Mouse (Mus musculus): ENCODE results near the gene Ptpdc1.

The Ptpdc1 gene

DNA sequence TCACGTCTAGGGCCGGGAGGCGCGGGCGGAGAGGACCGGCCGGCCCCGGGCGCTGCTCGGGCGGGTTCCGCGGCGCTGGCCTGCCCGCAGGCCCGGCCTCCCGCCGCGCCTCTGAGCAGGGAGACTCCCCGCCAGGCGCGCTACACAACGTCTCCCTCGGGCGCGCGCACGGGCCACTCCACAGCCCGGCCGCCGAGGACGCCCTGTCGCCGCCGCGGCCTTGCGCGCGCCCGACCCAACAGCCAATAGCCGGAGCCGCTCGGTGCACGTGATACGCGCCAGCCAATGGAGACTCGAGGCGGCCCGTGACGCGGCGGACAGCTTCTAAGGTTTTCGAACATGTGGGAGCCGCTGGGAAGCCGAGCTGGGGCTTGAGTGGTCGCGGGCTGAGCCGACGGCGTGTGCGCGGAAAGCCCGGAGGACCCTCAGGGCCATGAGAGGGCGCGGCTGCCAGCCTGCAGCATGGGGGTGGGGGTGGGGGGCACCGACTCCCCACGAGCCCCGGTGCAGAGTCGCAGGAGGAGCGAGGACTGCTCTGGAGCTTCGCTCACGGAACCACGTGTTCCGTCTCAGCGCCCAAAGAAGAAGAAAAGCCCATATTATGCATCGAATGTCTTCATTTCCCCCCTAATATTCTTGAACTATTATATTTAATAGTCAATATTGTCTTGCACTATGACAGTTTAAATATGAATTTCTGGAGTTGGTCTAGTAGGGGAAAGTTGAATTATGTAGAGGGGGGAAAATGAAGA is at the start of gene Ptpdc1:
TSS of gene Ptpdc1 (minus strand) at position 232 of the 752 bp plus-strand sequence.
- DNase-seq (ENCODE audit: low read depth, low spot score), result peak; percentile 91

- DNase-seq (ENCODE audit: low read depth, low spot score), result no peak
Observed at GRCm38 (mm10) chr13:48674609-48675008, 49.1 kb upstream of the Ptpdc1 start.

DNA sequence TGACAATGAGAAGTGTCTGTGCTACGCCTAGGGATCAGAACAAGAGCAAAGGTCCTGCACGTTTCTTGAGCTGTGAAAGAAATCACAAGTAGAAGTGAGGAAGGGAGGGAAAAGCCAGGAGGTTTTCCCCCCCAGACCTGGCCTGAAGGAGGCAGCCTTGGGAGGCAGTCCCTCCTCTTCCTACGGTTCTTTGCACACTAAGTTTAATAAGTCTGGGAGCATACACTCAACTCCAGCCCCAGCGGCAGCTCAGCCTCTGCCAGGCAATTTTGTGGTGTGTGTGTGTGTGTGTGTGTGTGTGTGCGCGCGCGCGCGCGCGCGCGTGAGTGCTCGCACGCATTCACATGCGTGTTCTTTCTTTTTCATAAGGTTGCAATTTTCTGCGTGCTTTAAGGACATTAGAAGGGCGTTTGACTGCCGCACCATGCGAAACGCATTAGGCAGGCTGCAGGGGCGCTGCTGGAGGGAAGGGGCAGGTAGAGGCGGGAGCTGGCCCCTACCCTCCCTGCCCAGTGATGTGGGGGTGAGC is 46.9 kb upstream of the Ptpdc1 start:
- DNase-seq (ENCODE audit: low read depth, low spot score), result no peak

GRCm38 (mm10) chr13:48668976-48669534 is 43.6 kb upstream of the Ptpdc1 start:
- no peak for DNase-seq (ENCODE audit: low read depth, low spot score)

- no peak for DNase-seq (ENCODE audit: low read depth, low spot score)
Observed at GRCm38 (mm10) chr13:48668091-48668975, 42.9 kb upstream of the Ptpdc1 start.

DNA sequence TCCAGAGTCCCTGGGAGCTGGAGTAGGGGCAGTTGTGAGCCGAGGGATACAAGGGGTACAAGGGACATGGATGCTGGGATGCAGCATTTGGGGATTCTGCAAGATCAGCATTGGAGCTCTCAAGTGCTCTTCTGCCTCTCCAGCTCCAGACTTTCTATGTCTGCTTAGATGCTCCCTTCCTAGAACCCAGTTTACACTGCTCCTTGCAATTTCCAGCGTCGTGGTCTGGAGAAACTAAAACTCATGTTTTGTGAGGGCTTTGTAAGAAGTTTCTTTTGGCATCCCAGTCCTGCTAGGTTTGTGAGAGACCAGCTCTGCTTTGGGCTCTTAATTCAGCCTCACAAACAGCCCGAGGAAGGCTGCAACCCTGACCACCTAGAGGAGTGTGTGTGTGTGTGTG is 42.0 kb upstream of the Ptpdc1 start:
- DNase-seq (ENCODE audit: low read depth, low spot score), result no peak

DNA sequence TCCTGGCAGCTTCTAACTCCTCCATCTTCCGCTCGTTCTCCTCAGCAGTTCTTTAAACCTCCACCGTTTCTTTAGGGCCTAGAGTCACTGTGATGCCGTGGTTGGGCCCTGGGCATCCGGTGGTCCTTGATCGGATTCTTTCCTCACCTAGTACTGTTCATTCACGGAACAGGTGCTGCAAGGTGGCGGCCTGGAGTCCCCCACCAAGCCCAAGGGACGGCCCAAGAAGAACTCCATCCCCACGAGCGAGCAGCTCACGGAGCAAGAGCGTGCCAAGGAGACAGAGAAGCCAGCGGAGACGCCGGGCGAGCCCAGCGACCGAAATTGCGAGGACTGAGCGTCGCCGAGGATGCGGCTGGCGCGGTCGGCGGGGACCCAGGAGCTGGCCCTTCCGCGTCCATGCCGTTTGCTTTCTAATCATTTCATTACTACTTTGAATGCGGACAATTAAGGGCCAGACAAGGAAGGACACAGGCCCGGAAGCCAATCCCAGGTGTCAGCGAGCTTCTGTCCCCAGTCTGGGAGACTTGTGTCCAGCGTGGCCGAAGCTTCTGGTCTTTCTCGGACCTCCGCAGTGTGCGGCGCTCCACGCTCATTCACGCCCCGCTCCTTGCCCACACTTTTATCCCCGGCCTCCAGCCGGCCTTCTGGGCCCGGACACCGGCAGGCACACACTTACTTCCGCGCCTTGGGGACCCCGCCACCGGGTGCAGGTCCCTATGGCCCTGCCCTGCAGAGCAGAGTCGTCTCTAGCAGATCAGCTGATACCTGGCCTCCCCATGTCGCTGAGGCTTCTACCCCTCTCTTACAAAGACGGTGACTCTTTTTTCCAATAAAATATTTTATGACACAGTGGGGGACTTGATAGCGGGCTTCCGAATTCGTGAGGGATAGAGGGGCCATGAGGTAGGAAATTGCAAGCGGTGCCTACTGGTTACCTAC is 40.5 kb upstream of the Ptpdc1 start:
- DNase-seq (ENCODE audit: low read depth, low spot score), result no peak

- DNase-seq (ENCODE audit: low read depth, low spot score), result no peak
Observed at GRCm38 (mm10) chr13:48664916-48665655, 39.6 kb upstream of the Ptpdc1 start.

GRCm38 (mm10) chr13:48663988-48664339 is 38.5 kb upstream of the Ptpdc1 start:
- DNase-seq (ENCODE audit: low read depth, low spot score), result no peak

DNA sequence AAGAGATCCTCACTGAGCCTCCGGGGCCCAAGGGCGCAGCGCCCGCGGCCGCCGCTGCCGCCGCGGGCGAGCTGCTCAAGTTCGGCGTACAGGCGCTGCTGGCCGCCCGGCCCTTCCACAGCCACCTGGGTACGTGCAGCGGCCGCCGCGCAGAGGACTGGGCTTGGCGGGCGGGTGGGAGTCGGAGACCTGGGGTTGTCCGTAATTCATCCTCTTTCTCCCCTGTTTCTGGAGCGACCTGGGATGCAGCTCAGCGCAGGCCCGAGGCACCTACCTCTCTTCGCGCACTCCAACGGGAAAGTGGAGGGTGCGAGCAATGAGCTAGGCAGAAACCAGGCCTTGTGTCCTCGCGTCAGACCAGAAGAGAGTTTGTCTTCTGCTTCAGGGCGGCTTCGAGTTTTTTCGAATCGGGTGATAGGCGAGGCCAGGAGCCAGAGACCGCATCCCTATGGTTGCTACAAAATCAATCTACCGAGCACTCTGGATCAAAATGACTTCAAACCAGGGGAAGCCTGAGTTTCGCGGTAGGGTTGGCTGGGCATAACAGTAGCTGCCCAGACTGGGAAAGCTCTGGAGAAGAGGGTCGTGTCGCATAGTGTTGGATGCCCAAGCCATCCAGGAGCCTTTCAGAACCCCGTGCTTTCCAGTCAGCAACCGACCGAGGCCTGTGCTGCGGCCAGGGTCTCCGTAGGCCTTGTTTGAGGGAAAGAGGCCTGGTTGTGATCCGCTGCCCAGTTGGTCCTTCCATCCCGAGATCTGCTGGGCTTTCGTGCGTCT is 37.9 kb upstream of the Ptpdc1 start:
- DNase-seq (ENCODE audit: low read depth, low spot score), result peak; percentile 32

GRCm38 (mm10) chr13:48662431-48663143 is 37.1 kb upstream of the Ptpdc1 start, which contains the start of gene Barx1:
Gene Barx1, plus strand, starts transcription at chr13:48662998.
- no peak for DNase-seq (ENCODE audit: low read depth, low spot score)

GRCm38 (mm10) chr13:48661561-48661960 is 36.1 kb upstream of the Ptpdc1 start:
- no peak for DNase-seq (ENCODE audit: low read depth, low spot score)

DNA sequence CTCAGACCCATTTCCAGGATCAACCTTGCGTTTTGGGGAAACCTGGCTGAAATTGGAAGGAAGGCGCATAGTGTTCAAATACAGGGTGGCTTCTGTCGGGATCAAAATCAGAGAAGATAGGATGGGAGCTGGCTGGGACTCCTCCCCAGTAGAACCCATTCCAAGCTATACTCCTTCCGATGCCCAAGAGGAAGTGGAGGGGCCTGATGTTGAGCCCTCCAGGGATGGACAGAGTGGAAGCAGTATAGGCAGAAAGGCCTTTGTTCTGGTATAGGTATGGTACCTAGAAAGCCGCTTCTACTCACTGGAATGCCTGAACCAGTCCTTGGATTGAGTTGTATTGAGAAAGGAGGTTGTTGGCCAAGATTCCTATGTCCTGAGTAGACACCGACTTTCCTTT is 35.3 kb upstream of the Ptpdc1 start:
- DNase-seq (ENCODE audit: low read depth, low spot score), result no peak

DNA sequence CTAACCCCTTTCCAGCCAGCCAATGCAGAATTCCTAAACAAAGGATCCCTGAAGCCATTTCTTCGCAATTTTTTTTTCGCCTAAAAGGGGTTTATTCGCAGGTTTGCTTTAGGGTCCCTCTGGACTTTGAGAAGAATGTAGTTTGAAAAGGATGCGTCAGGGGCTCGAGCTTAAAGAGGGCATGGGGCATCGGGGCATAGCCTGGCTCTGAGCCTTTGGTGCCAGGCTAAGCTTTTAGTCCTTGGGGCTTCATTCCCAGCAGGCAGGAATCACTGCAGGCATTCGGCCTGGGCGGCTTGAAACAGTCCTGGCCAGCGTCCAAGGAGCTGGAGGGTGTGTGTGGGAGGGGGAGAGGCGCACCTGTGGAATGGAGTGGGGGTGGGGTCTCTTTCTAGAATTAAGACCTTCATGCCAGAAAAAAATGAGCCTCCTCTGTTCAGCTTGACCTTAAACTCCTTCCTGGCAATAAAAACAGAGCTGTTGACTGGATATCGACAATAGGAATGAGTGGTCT is 34.8 kb upstream of the Ptpdc1 start:
- DNase-seq (ENCODE audit: low read depth, low spot score), result peak; percentile 40

DNA sequence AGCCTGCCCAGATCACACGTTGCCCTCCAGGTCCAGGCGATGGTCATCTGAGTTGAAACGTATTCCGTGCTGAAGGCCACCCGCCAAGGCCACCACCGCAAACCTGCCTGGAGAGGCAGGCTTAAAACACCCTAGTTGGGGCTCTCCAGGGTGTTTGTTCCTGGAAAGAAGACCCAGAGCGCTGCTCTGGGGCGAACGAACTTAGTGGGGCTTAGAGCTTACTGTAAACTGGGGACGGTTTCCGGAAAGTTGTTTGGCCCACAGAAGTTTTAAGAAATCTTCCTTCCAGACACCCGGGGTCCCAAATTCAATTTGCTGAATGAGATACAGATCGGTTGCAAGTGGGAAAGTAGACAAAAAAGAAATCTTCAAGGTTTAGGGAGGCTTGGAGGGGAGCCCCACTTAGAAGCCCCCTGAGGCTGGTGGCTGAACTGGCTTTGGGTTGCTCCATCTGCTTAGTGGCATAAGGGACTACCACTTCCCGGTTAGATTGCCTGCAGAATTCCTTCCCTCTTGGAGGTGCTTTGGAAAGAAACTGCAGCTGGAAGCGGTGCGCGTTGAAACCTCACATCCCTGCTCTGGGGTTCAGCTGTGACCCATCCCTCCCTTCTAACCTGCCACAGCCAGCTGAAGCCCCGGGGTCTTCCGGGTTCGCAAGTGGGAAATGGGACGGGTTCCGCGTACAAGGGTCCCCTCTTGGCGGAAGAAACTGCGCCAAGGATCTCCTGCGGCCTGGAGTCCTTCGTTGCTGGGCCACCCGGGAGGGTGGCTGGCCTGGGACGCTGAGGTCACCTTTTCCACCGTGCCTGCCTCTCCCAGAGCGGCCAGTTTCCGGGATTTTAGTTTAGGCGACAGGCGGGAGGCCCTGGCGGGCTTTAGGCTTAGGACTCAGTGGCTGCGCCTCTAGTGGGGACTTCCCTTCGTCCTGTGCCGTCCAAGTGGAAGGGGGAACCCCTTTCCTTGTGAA is 34.1 kb upstream of the Ptpdc1 start:
- DNase-seq (ENCODE audit: low read depth, low spot score), result no peak

GRCm38 (mm10) chr13:48658588-48659253 is 33.3 kb upstream of the Ptpdc1 start:
- DNase-seq (ENCODE audit: low read depth, low spot score), result peak; percentile 30

GRCm38 (mm10) chr13:48657791-48658190 is 32.3 kb upstream of the Ptpdc1 start:
- no peak for DNase-seq (ENCODE audit: low read depth, low spot score)
